Mouse (Mus musculus): ENCODE data around the gene Sema4b.

Sema4b gene

DNA sequence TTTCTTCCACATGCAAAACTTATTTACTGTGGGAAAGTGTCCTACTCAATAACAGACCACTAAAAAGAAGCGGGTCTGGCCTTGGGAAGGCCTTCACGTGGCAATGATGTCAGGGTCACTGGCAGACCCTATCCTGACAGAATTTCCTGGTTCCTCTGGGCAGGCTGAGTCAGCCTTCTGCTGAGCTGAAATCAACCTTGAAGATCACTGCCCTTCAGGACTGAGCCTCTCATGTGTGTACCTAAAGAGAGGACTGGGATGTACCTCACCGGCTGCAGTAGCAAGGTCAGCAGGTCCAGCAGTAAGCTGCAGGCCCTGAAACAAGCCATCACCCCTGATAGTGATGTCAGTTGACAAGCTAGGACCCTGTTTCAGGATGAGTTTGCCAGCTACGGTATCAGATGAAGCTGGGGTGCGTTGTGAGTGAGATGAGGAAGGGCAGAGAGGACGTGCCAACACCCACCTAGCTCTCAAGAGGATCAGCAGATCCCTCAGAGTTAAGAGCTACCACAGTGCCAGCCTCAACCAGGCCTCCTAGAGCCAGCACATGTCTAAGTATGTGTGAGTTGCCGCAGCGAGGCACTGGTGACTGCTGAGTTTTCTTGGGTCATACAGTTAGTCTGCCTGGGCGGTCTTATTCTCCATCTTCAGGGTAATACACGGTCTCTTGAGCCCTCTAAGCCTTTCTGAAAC lies 8.5 kb upstream of the Sema4b start:
- DNase-seq: no peak

DNA sequence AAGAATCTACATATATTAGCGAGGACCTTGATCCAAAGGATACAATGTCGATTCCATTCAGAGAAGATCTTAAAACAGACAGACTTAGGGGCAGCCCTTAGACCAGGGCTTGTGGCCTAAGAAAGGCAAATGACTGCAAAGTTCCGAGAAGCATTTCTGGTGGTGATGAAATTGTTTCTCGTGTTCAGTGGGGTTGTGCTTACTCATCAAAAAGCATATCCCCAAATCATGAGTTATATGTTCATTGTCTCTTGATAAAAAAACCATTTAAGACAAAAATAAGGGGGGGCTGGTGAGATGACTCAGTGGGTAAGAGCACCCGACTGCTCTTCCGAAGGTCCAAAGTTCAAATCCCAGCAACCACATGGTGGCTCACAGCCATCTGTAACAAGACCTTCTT lies 7.3 kb upstream of the Sema4b start:
- no peak for DNase-seq

DNA sequence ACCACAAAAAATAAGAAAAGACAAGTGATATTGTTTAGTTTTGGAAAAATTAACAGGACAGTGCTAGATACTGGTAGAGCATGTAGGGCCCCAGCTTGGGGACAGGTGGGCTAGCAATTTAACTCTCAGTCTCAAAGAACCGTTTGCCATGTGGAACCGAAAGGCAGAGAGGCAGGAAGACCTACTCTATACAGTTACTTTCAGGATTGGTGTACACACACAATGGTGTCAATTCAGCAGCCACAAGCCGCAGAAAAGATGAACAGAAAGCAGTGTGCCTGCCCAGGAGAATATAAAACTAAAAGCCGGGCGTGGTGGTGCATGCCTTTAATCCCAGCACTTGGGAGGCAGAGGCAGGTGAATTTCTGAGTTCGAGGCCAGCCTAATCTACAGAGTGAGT lies 6.9 kb upstream of the Sema4b start:
- DNase-seq: no peak

DNA sequence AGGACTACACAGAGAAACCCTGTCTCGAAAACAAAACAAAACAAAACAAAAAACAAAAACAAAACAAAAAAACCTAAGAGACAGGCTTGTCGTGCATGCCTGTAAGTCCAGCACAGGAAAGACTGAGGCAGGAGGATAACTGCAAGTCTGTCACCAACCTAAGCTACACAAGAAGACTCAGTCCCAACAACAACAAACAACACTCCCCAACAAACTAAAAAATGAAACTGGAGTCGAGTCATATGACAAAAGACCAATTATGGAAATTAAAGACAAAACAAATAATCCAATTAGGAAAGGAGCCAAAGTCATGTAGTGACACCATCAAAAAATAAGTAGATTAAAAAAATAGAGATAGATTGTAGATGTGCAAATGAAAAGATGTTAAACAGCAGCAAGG lies 6.4 kb upstream of the Sema4b start:
- DNase-seq: no peak

DNA sequence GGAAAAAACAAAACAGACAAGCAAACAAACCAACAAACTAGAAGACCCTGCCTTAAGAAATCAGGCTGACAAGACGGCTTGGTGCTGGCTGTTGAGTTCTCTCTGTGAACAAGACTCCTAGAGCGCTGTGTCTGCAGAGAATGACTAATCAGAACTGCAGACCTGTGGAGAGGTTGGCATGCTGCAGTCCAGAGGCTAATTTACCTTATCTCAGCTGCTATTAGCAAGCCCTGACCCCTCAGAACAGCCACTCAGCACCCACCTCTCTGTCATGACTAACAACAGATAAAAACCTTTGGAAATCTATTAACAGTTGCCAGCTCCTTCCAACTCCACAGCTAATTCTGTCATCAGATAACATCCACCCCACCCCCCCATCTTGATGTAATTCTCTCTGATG lies 5.6 kb upstream of the Sema4b start:
- no peak for DNase-seq

DNA sequence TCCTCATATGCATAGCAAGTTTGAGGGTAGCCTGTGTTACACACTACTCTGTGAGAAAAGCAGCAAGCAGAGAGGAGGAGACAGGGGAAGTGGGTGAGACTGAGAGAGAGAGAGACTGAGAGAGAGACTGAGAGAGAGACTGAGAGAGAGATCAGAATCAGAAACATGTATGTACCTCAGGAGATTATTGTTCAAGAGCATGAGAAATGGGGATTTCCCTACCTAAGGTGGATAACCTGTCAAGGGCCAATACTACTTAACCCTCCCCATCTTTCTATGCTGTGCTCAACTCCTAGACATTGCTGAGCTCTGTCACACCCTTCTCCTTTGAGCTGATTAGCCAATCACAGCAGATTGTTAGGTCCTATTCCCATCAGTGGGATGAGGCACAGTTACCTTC lies 4.5 kb upstream of the Sema4b start:
- DNase-seq: no peak

DNA sequence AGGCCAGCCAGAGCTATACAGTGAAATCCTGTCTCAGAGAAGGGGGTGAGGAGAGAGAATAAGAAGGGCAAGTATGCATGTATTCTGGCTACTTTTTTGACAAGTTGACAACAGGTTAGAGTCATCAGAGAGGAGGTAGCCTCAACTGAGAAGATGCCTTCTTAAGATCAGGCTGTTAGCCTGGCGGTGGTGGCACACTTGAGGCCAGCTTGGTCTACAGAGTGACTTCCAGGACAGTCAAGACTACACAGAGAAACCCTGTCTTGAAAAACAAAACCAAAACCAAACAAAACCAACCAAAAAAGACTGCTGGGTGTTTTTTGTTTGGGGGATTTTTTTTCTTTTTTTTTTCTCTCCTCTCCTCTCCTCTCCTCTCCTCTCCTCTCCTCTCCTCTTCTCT lies 3.2 kb upstream of the Sema4b start:
- DNase-seq: no peak

DNA sequence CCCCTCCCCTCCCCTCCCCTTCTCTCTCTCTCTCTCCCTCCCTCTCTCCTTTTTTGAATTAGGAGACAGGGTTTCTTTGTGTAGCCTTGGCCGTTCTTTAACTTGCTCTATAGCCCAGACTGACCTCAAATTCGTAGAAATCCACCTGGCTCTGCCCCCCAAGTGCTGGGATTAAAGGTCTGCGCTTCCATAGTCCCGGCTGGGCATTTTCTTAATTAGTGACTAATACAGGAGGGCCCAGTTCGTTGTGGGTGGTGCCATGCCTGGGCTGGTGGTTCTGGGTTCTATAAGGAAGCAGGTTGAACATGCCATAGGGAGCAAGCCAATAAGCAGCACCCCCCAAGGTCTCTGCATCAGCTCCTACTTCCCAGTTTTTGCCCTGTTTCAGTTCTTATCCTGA lies 2.7 kb upstream of the Sema4b start:
- DNase-seq: no peak

DNA sequence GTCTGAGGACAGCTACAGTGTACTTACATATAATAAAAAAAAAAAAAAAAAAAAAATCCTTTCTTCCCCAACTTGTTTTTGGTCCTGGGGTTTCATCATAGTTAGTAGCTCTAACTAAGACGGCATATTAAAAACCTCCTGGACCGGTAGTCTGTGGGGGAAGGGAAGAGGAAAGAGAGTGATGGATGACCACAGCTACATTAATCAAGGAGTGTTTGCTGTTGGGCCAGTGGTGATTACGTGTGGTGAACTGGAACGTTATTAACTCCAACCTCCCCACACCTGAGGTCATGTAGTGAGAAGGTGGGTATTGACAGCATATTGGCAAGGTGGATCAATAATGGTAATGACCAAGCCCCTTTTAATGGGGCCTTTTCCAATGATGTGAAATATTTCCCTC lies 2.1 kb upstream of the Sema4b start:
- DNase-seq: no peak

DNA sequence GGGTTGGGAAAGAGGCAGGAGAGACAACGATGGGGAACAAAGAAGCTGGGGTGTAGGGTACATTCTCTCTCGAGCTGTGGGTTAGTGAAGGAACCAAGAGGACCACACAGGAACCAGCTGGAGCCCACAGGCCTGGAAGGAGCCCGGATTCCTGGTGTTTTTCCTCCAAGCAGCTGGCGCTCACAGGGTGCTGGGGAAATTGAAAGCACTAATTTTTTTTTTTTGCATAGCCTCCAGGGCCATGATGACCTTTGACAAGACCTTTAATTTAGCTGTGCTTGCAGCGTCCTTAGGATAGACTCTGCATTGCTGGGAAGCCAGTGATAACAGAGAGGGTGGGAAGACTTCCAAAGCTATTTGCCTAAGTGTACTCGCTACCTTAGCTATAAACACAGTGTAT lies 1.7 kb upstream of the Sema4b start:
- DNase-seq: no peak

DNA sequence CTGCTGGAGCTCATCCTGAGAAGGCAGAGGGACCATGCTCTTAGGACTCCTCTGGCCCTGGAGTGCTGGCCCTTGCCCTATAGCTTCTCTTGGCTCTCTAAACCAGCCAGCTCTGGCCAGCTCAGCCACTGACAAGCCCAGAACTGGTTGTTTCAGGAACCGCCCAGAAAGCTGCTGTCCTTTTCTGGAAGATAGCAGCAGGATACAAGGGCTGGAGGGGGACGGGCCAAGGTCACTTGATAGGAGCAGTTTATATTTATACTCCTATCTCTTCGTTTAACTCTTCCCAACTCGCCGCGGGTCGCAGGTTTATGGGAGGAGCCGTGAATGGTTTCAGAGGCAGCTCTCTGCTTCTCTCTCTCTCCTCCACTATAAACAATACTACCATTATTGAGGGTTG lies 620 bp upstream of the Sema4b start:
- no peak for DNase-seq

DNA sequence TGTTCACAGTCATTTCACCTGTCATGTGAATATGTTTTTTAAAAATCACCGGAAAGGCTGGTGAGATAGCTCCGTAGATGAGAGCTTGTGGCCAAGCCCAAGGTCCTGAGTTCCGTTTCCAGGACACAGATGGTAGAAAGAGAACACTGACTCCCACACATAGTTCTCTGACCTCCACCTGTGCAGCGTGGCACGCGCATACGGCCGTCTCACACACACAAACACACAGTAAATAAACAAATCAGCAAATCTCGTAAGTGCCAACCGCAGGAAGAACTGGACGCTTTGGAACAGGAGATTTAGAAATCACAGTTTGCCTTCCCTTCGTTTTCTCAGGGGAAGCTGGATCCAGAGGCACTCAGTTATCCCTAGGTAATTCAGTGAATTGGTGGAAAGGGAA lies 860 bp downstream of the Sema4b start:
- no peak for DNase-seq

DNA sequence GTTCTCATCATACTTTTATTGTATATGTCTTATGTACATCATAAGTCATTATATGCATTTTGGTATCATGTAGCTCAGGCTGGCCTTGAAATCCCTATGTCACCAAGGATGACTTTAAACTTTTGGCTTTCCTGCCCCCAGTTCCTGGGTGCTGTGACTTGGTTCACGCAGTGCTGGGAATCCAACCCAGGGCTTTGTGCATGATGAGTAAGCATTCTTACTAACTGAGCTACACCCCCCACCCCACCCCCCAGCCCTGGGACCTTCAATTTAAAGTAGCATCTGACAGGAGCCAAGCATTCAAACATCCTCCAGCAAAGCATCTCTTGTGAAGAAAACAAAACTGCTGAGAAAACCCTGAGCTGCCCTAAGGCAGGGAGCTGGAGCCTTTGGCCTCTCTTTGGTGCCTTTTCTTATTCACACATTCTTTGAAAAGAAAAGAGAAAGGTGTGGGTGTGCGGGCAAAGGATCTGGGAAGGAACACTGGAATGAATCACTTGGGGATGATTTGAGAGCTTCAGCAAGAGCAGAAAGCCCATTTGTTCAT lies 2.0 kb downstream of the Sema4b start:
- DNase-seq: no peak

DNA sequence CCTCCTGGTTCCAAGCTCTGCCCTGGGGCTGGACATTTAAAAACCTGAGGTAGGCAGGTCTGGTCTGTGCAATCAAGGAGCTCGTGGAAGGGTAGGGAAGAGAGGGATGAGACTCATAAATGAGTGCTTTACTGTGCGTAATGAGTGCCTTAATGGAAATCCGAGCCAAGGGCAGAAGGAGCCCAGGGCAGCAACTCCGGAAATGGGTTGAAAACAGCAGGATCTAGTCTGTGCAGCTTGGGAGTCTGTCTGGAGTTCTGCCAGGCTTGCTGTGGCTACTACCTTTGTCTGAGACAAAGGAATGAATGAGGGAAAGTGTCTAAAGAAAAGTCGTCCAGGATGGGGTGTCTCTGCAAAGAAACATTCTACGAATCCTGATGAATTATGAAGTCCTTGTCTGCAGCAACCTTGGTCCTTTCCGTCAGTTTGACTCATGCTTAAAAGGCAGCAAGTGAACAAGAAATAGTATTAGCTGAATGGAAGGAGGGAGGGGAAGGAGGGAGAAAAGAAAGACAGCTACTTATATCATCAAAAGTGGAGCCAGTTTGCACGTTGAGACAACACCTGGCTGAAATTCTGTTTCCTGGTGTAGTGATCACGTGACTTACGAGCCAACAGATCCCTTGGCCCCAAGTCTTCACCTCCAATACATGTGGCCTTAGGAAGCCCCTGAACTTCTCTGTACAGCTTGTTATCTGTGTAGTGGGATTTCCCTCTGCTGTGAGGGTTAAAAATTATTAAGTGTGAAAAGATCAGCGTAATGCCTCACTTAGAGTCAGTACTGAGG lies 2.7 kb downstream of the Sema4b start:
- DNase-seq: no peak

DNA sequence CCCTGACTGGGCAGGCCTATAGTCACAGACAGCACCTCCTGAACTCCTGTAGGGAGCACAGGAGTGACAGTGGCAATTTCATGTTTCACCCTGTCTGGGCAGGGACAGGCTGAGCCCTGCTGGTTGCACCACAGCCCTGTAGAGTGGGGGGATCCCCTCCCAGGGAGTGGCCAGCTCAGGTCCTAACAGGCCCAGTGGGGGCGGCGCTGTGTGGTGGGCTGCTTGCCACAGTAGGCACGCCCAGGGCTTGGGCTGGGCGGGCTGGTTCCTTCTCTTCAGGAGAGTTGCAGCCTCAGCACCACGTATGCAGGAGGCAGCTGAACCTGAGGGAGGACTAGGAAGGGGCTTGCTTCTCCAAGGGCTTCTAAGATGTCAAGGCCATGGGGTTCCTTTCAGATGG lies 4.8 kb downstream of the Sema4b start:
- DNase-seq: peak; percentile 76 to 90

DNA sequence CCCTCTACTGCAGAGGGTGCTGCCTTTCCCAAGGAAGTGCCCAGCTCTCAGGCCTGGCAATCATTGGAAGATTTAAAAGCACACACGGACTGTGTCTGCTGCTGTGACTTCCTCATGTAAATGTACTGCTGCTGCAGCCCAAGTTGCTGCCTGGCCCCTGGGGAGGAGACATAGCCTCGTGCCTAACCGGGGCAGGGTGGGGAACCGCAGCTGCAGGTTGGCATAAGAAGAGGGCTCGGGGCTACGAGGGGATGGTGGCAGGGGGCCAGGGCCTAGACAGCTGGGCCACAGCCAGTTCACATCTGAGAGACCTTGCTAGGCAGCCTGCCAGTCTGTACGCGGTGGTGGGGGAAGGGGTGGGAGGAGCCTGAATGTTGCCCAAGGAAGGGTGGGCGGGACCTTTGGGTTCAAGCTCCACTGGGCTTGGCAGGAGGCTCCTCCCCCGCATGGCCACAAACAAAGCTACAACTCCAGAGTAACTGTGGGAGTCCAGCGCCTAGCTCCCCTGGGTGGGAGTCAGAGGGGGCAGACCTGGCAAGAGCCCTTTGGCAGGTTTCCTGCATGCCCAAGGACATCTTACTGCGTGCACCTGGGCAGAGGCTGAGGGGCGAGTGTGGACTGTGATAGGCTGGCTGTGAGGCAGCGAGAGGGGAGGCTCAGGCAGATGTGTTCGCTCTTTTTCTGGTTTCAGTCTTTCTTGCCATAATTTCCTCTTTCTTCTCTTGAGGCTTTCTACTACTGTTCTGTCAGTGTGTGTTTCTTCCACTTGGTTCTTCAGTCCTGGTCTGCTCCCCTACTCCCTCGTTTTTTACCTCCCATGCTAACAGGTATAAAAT lies 5.8 kb downstream of the Sema4b start:
- DNase-seq: peak; percentile 90

DNA sequence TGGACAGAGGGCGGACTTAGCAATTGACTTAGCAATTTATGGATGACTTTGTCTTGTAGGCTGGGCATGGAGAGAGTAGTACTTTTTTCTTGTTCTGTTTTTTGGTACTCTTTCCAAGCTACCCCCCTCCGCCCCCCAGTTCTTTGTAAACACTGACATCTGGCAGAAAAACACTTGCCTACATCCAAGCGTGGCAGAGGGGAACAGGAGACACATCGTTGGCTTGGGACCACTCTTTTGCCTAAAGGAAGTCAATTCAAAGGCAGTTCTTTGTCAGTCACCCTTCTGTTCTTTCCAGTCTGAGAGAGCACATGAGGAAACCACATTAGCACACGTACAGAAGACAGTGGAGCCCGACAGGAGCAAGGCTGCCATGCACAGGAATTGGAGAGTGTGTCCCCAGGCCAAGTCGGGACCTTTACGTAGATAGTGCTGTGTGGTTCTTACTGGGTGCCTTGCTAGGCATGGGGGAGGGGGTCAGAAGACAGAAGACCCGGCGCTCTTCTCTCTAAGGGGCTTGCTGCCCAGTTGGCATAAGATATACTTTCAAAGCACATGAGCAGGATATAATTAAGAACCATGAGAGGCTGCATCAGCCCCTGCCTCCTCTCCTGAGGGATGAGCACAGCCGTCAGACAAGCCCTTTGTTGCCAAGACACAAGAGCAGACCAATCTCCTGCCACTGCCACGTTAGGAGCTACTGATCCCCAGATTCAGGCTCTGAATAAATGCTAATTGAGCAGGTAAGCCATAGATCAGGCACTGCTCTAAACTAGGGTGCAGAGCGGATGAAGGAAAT lies 7.5 kb downstream of the Sema4b start:
- no peak for DNase-seq

DNA sequence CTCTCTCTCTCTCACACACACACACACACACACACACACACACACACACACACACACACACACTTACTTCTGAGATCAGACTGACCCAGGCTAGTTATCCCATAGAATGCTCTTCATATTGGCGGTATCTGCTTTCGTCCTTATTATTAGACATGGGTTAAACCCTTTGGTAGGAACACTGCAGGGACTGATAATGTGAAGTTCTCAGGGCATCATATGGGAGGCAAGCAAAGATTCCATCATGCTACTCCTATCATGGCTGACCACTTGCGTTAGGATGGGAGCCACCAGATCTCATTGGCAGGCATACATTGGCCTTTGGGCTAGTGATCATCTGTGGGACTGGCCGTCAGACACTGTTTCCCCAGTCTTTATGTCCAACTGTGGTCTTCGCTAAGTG lies 8.5 kb downstream of the Sema4b start:
- DNase-seq: no peak

DNA sequence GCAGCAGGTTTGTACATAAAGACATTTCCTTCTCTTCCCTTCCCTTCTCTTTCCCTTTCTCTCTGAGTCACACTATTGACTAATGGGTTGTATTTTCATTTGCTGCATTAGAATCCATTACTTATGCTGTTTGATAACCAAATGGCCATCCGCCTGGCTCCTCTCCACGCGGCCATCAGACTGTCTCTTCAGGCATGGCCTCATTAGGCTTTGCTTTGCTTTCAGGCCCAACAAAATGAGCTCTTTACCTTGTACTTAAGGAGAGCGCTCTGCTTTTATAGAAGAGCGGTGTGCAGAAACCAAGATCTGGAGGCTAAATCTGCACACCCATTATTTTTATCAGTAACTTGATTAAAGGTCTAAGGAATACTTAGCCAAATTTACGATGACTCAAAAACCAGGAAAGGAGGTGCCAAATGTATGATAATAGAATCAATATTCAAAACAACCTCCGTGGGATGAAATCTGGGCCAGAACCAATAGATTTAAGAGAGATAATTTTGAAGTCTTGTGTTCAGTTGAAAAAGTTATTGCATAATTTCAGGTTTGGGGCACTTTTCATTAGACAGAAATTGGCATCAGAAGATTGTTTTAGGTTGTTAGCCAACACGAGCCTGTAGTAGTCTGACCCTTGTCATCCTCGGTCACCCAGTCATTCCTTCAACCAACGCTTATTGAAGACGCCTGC lies 9.1 kb downstream of the Sema4b start:
- DNase-seq: no peak

DNA sequence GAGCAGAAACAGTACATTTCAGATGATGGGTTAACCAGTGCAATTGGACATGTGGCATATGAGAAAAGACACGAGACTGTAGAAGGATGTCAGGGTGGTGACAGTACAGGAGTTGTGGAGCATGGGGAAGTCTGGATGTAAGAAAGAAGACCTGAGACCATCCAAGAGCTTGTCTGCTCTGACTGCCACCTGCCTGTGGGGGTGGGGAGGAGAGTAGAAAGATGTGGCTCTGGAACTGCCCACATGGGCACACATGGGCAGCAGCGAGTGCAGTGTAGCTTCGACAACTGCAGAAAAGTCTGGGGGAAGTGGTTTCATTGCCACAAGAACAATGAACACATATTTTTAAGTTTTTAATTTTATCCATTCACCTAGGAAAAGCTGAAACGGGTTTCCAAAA lies 10.7 kb downstream of the Sema4b start:
- no peak for DNase-seq

DNA sequence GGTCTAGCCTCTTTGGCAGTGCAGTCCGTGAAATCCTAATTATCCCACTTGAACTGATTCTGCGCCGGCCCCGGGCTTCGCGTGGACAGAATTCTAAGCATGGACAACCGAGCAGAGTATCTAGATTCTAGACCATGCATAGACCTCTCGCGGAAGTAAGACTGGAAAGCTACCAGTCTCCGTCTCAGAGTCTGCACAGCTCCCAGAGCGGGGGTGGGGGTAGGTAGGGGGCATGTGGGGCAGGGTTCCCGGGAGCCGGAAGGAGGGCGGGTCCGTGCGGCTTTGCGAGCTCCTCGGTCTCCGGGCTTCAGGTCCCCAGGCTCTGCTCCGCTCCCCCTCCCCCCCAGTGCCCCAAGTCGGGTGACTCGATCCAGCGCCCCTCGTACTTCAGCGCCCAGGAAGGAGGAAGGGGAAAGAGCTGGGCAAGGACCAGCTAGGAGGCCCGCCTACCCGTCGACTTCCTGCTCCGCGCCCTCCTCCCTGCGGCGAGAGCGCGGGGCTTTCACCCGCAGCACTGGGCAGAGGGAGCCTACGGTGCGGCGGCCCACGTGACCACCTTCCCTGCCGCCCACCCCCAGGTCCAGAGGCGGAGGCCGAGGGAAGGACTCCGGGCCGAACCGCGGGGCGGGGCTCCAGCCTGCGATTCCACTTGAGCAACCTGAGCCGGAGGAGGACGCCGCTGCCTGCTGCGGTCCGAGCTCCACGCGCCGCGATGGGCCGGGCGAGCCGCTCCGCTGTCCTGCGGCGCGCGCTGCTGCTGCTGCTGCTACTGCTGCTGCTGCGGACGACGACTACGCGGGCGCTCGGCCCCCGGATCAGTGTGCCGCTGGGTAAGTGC lies 11.5 kb downstream of the Sema4b start:
- peak; percentile 87 to 93 for DNase-seq

Measured in lung, postnatal 4 days (tissue).